Mouse (Mus musculus) frontal cortex, adult (tissue): ENCODE data around the gene Olfr191.
A peak's percentile ranks its signal among the peaks of the same experiment; 100 is the strongest.
"Not testable (repeated sequence)": the region's sequence is repeated elsewhere in the genome, so short reads cannot be mapped to it uniquely, and the experiment has no call there.

Experiments
- ATAC-seq: cut with Nextera tagmentation; 2 replicates; pipeline ENCODE4 v1.9.2; 2017; ENCODE audit warnings: mild to moderate bottlenecking, moderate library complexity, mixed read lengths; ENCODE audit not compliant: low TSS enrichment

Gene Olfr191

GRCm38 (mm10) chr16:59089722-59090121, at the start of gene Olfr191:
TSS of gene Olfr191 (minus strand) at chr16:59089822.
- ATAC-seq = not testable (repeated sequence)

DNA sequence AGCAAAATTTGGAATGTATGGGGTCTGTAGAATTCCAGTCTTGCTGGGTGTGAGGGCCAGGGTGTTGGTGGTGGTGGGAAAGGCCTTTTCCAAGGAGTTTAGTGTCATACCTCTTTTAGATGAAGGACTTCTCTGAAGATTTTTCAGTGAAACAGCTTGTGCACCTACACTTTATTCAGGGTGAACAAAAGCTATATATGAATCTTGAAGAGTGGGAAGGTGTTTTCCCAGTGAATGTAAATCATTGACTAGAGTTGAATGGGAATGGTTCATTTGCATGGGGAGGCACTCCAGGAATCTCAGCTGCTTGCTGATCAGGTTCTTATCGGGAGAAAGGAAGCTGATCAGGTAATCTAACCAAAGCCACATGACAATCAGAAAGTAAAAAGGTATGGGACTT, 41.1 kb upstream of the Olfr191 start:
- peak; percentile 99 for ATAC-seq

DNA sequence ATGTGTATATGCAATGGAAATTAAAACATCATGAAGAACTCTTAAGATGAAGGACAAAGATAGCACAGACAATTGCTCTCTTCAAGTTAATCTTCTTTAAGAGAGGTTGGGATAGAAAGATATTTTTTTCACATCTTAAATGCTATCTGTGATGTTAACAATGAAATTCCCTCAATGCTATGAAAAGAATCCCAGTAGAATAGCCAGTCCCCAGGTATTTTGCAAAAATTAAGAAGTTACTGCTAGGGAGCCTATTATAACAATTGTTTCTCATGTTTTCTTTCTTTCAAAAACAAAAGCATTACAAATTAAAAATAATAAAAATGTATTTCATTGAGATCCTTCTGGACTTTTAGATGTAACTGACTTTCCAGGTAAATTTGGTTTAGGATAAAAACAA, 31.3 kb upstream of the Olfr191 start, which contains the start of gene Olfr194:
Gene Olfr194 (minus strand): TSS at position 101 of the 400 bp plus-strand sequence.
- no peak for ATAC-seq

DNA sequence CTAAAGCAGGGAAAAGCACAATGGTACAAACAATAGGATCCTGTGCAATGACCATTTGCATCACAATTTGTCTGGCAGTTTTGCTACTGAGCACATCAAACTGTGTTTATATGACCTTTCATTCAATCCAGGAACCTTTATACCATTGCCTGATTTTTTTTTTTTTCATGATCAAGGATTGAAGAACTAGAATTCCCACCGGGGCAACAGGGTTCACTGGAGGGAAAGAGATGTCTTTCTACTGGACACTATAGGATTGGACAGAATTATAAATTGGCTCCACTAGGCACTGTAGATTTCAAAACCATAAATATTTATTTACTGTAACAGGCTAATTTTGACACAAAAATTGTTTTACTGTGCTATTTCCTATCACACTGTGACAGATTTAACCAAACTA, 22.2 kb upstream of the Olfr191 start, which contains the start of gene Olfr193:
Gene Olfr193 (minus strand): TSS at position 101 of the 400 bp plus-strand sequence.
- ATAC-seq = no peak

DNA sequence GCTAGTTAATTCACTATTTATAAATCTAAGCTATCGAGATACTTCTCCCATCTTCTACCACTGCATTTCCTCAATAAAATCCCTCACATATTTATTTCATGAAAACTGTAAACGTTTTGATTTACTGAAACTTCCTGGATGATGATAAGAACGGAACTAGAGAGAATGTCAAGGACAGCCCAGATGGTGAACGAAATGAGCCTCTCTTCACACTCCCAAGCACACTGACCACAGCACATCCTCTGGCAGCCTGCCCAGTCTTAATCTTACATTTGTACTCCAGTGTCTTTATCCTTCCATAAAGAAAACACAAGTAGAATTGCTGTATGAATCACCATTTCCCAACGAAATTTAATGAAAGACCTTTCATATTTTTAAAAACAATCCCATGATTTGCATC, 18.9 kb upstream of the Olfr191 start:
- ATAC-seq = not testable (repeated sequence)

GRCm38 (mm10) chr16:59105312-59105711, 15.7 kb upstream of the Olfr191 start:
- ATAC-seq = no peak

DNA sequence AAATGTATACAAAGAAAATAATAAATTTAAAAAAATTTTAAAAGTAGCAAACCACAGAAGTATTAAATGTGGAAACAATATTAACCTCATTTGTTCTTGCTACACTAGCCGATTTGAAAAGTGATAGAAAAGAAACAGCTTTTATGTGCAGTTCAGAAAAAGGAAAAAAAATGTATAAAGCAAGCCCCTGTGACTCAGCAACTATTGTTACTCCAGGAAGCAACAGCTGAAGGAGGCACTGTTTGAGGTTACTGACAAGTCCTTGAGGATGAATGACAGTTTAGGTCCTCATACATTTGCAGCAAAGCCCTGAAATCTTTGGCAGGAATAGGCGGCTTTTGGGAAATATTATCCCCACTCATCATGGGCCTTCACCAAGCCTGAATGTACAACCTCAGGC, 8.5 kb downstream of the Olfr191 start:
- not testable (repeated sequence) for ATAC-seq

DNA sequence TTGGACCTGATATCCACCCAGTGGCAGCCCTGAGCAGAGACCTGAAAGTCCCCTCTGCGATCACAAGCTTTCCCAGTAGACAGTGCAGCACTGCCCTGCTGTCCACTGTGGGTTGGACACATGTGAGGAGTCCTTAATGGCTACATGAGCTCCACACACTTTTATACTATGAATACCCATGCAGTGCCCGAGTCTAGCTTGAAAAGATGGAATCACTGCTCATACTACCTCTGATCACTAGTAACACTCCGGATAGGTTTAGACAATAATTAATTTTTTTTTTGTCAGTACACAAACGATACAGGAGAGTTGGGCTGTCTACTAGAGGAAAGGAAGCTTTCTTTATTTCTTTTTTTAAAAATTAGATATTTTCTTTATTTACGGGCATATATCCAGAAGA, 11.7 kb downstream of the Olfr191 start, which contains the start of gene Olfr190:
Gene Olfr190 (minus strand): TSS at position 101 of the 400 bp plus-strand sequence.
- ATAC-seq = no peak

GRCm38 (mm10) chr16:59073520-59073919, 16.1 kb downstream of the Olfr191 start:
- no peak for ATAC-seq

GRCm38 (mm10) chr16:59071755-59072154, 17.9 kb downstream of the Olfr191 start:
- ATAC-seq = no peak

GRCm38 (mm10) chr16:59062411-59062810, 27.2 kb downstream of the Olfr191 start:
- ATAC-seq = not testable (repeated sequence)

GRCm38 (mm10) chr16:59049286-59049685, 40.3 kb downstream of the Olfr191 start:
- not testable (repeated sequence) for ATAC-seq

DNA sequence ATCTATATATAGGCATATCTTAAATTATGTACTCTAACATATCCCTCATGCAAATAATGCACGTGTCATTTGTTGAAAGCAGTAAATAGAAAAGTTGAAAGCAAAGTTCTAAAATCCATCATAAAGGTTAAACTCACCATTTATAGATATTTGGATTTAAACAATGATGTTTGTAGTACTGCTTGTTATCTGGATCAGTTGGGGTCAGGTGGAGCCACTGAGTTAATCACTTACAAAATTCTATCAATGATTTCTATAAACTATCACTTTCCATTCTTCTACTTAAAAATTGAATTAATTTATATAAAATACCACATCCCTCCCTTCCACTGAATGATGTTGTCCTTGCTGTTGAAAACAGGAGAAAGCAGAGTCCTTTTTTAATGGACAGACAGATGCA, 40.8 kb downstream of the Olfr191 start:
- no peak for ATAC-seq

DNA sequence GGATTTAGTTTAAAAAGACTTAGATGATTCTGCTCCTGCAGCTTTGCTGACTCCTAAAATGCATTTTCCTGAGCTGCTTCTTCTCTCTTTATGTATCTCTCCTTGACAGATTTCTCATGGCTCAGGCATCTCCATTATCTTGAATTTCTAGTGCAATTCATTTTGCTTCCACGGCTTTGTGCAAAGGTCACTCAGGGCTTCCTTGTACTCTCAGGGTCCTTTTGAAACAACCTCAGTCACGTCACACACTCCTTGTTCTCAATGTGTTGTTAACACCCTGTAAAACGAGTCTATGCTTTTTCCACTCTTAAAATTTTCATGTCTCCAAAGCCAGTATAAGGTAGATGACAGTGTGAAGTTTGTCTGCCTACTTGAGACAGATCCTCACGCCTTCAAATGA, 42.0 kb downstream of the Olfr191 start:
- ATAC-seq = no peak

DNA sequence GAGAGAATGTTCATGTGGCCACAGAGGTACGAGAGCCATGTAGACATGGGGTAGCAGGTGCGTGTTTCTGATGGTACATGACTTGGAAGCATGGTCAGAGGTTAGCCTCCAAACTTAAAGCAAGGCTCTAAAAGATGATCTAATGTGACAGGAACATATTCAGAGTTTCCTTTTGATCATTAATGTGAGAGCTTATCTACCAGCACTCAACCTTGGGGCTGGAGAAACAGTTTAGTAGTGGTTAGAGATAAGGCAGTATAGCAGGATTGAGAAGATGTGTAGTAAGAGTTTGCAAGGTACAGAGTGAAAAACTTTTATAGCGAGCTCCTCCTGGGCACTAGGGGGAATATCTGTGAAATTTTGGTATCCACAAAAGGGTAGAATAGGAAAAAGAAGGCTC, 43.8 kb downstream of the Olfr191 start:
- no peak for ATAC-seq

GRCm38 (mm10) chr16:59039710-59040109, 49.9 kb downstream of the Olfr191 start, which contains the start of gene Olfr187:
TSS of gene Olfr187 (minus strand) at chr16:59039767.
- ATAC-seq = no peak
